Mouse (Mus musculus) erythroid progenitor cell, adult 5-6 weeks (primary cell): ENCODE data around the gene Prr23a2. TPM values are rescaled to one million over a fixed set of nuclear protein-coding genes. Genes with fewer than 3 reads are reported as not detected.
"Not testable (repeated sequence)": the region's sequence is repeated elsewhere in the genome, so short reads cannot be mapped to it uniquely, and the experiment has no call there.

Experiments used
- ATAC-seq: replicated peaks from 2 replicates; pipeline ENCODE4 v1.8.0; 2016; ENCODE audit warnings: moderate number of reproducible peaks, mild to moderate bottlenecking, moderate TSS enrichment, inconsistent platforms; ENCODE audit not compliant: poor library complexity, low FRiP score, severe bottlenecking
- total RNA-seq, 2 experiments: library from RNA; stranded (forward) in 1 of 2; stranded (reverse) in 1 of 2; fragments of 150-400 nt in 1 of 2; fragments of 186-747, 209-891 nt in 1 of 2; gene quantifications; 2 replicates each; pipeline versions ENCODE4 v1.2.3 to v1.2.4; 2015 to 2017; ENCODE audit warnings: low replicate concordance in 2 of 2

The Prr23a2 gene
- not detected in 2 replicates for total RNA-seq (2015; ENCODE audit: low replicate concordance)
- total RNA-seq (2017; ENCODE audit: low replicate concordance): not detected in 2 replicates

DNA sequence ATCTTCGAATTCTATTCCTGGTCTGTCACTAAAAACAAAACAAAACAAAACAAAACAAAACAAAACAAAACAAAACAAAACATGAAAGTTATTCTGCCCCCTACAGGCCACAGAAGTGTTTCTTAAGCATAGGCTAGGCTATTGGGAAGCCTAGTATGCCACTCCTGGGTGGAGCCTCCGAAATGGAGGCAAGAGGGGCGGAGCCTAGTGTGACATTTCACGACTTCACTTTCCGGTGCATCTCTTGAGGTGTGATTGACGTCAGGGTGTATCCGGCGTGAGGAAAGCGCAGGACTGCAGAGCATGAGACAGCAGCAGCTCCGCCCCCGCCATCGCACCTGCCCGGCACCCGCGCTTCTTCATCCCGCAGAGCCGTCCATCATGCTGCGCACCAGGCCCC lies at the start of gene Prr23a2:
Gene Prr23a2 (plus strand): TSS at position 285 of the 400 bp plus-strand sequence.
- no peak for ATAC-seq

DNA sequence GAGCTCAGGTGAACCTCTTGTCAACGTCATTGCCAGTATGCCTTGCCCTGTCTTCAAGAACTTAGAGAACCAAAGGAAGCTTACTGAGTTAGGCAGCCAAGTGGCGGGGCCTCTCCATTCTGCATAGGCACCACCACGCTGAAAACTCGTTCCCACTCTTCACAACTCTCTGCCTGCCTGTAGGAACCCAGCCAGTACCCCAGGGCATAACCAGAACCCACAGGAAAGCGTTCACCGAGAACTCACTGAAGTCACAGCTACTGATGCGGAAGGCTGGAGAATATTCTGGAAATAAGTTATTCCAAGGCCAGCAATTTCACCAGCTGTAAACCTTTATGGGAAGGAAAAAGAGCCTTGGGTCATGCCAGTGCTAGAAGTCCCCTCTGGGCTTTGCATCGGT lies 48.7 kb upstream of the Prr23a2 start:
- no peak for ATAC-seq

DNA sequence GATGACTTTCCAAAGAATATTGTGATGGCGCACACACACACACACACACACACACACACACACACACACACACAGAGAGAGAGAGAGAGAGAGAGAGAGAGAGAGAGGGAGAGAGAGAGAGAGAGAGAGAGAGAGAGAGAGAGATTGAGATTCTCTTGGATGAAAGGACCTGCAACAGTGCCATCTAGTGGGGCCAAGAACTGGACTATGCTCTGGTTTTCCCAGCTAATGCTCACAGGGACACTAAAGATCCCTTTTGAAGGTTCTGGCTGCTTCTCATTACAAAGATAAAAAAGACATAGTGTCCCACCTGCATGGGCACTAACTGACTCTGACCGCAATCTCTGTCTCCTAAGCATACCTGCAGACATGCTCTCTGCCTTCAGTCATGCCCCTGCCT lies 46.8 kb upstream of the Prr23a2 start:
- ATAC-seq: not testable (repeated sequence)

- no peak for ATAC-seq
Observed at GRCm38 (mm10) chr9:98816066-98816465, 40.2 kb upstream of the Prr23a2 start.

DNA sequence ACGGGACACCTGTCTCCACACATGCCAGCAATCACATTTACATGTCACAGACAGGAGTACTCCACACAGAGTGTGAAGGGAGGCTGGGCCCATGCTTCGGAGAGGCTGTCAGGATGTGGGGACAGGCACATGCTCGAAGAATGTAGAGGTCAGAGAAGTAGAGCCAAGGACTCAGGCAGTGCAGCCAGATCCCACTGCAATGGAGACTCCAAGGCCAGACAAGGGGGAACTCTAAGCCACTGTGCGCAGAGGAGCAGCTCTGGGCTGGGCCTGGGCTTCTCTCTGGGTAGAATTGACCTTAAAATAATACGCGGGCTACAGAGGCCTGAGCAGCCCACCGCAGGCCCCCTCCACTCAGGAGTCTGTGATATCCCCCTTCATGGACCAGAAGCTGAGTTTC lies 38.7 kb upstream of the Prr23a2 start:
- ATAC-seq: no peak

DNA sequence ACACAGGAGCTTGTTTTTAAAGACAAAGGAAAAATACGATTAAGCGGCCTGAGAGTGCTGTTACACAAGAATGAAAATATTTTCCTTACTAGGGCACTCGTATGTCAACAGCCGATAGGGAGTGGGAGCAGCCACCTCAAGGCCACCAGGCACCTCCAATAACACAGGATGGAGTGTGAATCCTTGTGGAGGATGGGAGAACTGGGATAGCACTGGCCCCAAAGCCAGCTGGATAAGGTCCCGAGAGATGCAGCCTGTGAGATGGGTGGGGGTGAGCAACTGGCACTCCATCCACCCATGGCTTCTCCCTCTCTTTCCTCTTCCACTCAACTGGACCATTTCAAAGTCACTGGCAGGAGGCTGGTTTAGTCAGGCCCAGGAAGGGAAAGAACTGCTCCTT lies 37.3 kb upstream of the Prr23a2 start:
- no peak for ATAC-seq

DNA sequence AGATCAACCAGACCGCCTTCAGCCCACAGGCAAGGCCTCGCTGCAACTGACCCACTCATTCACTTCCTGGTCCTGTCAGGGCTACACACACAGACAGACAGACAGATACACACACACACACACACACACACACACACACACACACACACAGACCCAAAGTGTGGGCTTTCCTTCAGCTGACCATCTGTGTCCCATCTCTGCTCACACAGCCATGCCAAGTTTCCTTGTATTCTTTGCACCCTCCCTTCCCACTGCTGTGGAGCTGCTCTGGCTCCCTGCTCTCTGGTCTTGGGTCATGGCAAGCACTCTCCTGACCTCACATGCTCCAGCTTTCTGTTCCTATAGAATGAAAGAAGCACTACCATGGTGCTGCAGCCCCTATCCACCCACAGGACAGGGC lies 36.8 kb upstream of the Prr23a2 start:
- ATAC-seq: no peak

- no peak for ATAC-seq
Observed at GRCm38 (mm10) chr9:98820461-98820860, 35.8 kb upstream of the Prr23a2 start.

GRCm38 (mm10) chr9:98821067-98821466 lies 35.2 kb upstream of the Prr23a2 start:
- no peak for ATAC-seq

GRCm38 (mm10) chr9:98823805-98824204 lies 32.5 kb upstream of the Prr23a2 start:
- ATAC-seq: no peak

GRCm38 (mm10) chr9:98829508-98829907 lies 26.8 kb upstream of the Prr23a2 start:
- ATAC-seq: no peak

GRCm38 (mm10) chr9:98837537-98838074 lies 18.7 kb upstream of the Prr23a2 start:
- no peak for ATAC-seq

GRCm38 (mm10) chr9:98842117-98842516 lies 14.2 kb upstream of the Prr23a2 start, which contains the start of gene Prr23a1:
Gene Prr23a1 (plus strand): TSS chr9:98842503.
- no peak for ATAC-seq

GRCm38 (mm10) chr9:98863463-98863862 lies 7.2 kb downstream of the Prr23a2 start:
- no peak for ATAC-seq

DNA sequence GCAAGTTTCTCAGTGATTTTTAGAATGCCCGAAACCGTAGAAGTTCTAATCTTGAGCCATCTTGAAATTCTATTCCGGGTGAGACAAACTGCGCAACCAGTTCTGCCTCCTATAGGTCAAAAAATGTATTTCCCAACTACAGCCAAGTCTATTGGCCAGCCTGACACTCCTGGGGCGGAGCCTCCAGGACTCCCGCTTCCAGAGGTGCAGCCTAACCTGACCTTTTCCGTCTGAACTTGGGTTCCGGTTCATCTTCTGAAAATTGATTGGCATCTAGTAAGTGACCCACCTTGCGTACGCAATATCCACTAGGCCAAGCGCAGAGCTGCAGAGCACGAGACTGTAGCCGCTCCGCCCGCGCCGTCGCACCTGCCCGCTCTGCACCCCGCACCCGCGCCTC lies 8.3 kb downstream of the Prr23a2 start, which contains the start of gene Prr23a3:
Gene Prr23a3 (plus strand): TSS at position 197 of the 400 bp plus-strand sequence.
- no peak for ATAC-seq

DNA sequence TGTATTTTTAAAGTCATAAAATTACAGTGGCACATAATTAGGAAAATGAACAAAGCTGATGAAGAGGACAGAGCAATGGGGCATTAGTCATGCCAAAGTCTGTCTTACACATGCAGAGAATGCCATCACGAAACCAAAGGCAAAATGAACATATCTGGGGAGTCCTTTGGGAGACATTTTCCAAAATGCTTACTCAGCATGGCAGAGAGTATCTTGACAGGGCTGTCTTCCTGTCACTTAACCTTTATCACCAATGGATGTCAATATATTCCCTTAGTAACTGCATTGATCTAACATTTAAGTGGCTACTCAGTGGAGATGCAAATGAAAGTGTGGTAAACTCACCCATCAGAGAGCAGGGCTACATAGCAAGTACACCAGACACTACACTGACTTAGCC lies 45.2 kb downstream of the Prr23a2 start:
- ATAC-seq: no peak

- no peak for ATAC-seq
Observed at GRCm38 (mm10) chr9:98902819-98903218, 46.5 kb downstream of the Prr23a2 start, which contains the start of gene 7420426K07Rik. Gene 7420426K07Rik (plus strand): TSS chr9:98903119.

Other genes with a start within 250 kb of the Prr23a2 start
- gene Prr23a1, start 14.0 kb upstream of the Prr23a2 start, total RNA-seq (2015; ENCODE audit: low replicate concordance): not detected in 2 replicates
- not detected in 2 replicates for gene Prr23a1, start 14.0 kb upstream of the Prr23a2 start, total RNA-seq (2017; ENCODE audit: low replicate concordance)
- gene Prr23a3, start 8.3 kb downstream of the Prr23a2 start, total RNA-seq (2015; ENCODE audit: low replicate concordance): not detected in 2 replicates
- gene Prr23a3, start 8.3 kb downstream of the Prr23a2 start, total RNA-seq (2017; ENCODE audit: low replicate concordance): not detected in 2 replicates
- gene 7420426K07Rik, start 46.6 kb downstream of the Prr23a2 start, total RNA-seq (2015; ENCODE audit: low replicate concordance): not detected in 2 replicates
- gene 7420426K07Rik, start 46.6 kb downstream of the Prr23a2 start, total RNA-seq (2017; ENCODE audit: low replicate concordance): not detected in 2 replicates
- not detected in 2 replicates for gene Foxl2, start 98.8 kb downstream of the Prr23a2 start, total RNA-seq (2015; ENCODE audit: low replicate concordance)
- gene Foxl2, start 98.8 kb downstream of the Prr23a2 start, total RNA-seq (2017; ENCODE audit: low replicate concordance): not detected in 2 replicates
- 4.2 and 7.2 TPM in 2 replicates for gene Faim, start 129.9 kb downstream of the Prr23a2 start, total RNA-seq (2015; ENCODE audit: low replicate concordance)
- 3.3 and 10.4 TPM in 2 replicates for gene Faim, start 129.9 kb downstream of the Prr23a2 start, total RNA-seq (2017; ENCODE audit: low replicate concordance)
- not detected in 2 replicates for gene Gm1123, start 179.2 kb downstream of the Prr23a2 start, total RNA-seq (2015; ENCODE audit: low replicate concordance)
- not detected in 2 replicates for gene Gm1123, start 179.2 kb downstream of the Prr23a2 start, total RNA-seq (2017; ENCODE audit: low replicate concordance)